In genomic region chr13:96040275-96041042, GRCm38 (mm10) we compare ENCODE assay signal across 15 mouse cellular contexts. TPM values are rescaled to one million over a fixed set of nuclear protein-coding genes. Genes with fewer than 3 reads are reported as not detected.
"Had no signal": no experiment of that assay in that cellular context is flagged by ENCODE, and none has a peak within 500 bp of the region (broad histone marks: within the 10 kb centered on the region; RNA-seq: fewer than 3 reads in every experiment).

No protein-coding gene starts in this region.

- H3K27ac ChIP-seq: layer of hippocampus, adult 2 months; left cerebral cortex, adult 2 months; limb, embryonic 10.5 days; liver, embryonic 15.5 days; midbrain, embryonic 13.5 days had no signal

- H3K9ac ChIP-seq: liver, embryonic 15.5 days; midbrain, embryonic 13.5 days had no signal

- H3K36me3 ChIP-seq: limb, embryonic 10.5 days; liver, embryonic 15.5 days; midbrain, embryonic 13.5 days had no signal

- DNase-seq: kidney, adult 9 months; kidney, postnatal 10 days; kidney, postnatal 4 days; thymus, adult 18-20 months; thymus, postnatal 14 days had no signal

- H3K4me3 ChIP-seq: layer of hippocampus, adult 2 months; left cerebral cortex, adult 2 months; limb, embryonic 10.5 days; liver, embryonic 15.5 days; midbrain, embryonic 13.5 days had no signal

- ATAC-seq: intestine, embryonic 16.5 days; midbrain, embryonic 13.5 days had no signal

- H3K4me1 ChIP-seq: limb, embryonic 10.5 days; liver, embryonic 15.5 days had no signal

- H3K4me2 ChIP-seq: liver, embryonic 11.5 days; liver, embryonic 15.5 days; midbrain, embryonic 13.5 days had no signal

- H3K9me3 ChIP-seq: limb, embryonic 10.5 days; liver, embryonic 15.5 days; midbrain, embryonic 13.5 days had no signal

- H3K27me3 ChIP-seq: liver, embryonic 15.5 days; midbrain, embryonic 13.5 days had no signal

RNA-seq across cellular contexts. Expression of gene Gm17190, which starts 41.4 kb away (rescaled TPM):
- polyA plus RNA-seq: intestine, embryonic 16.5 days; limb, embryonic 10.5 days; limb, embryonic 14.5 days; liver, embryonic 11.5 days; liver, embryonic 15.5 days; midbrain, embryonic 13.5 days; midbrain, postnatal 0 days; stomach, embryonic 14.5 days had no signal
